Mouse (Mus musculus): ENCODE measurements at regions not wholly inside any gene's neighbourhood (a gene's known extent, or its start where the extent isn't known, plus 50 kb on each side); places are given as distances from the start of the nearest gene placed in this dataset.

DNA sequence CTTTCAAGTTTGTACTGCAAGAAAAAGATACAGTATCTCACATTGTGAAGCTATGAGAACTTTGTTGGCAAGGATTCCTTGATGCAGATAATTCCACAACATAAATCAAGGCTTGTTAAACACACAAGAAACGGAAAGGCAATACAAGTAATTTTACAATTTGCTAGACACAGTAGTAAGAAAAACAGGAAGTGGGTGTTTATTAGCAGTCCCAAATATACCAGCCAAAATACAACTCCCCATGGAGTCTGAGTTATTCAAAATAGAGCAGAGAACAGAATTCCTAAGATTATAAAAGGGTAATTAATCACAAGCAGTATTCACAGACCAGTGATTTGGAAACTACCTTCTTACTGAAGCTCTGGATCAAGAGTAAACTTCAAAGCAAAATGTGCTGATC lies 78.7 kb upstream of the Gm15217 start:
- DNase-seq (ENCODE audit: low spot score) (no peak), ATAC-seq (no peak)
- Histone ChIP-seq H3K4me3 (ENCODE audit: low read length) (no peak overlapping the region), H3K9me3 (ENCODE audit: low read length) (no peaks in the 10 kb centered on the region), H3K4me1 (ENCODE audit: insufficient read depth, low read length) (no peaks in the 10 kb centered on the region), H3K36me3 (ENCODE audit: insufficient read depth, low read length) (no peaks in the 10 kb centered on the region), H3K9ac (replicated peaks; ENCODE audit: low read length) (no peak overlapping the region), H3K4me2 (ENCODE audit: low read depth, low read length) (no peak overlapping the region), H3K27ac (no peak overlapping the region), H3K27me3 (ENCODE audit: insufficient read depth, low read length) (no peaks in the 10 kb centered on the region)
- WGBS = 65% methylated on average over 1 of the region's 1 CpGs
- no peak for TF ChIP-seq CTCF (IDR thresholded peaks at IDR 0.05; ENCODE audit: low read depth)

DNA sequence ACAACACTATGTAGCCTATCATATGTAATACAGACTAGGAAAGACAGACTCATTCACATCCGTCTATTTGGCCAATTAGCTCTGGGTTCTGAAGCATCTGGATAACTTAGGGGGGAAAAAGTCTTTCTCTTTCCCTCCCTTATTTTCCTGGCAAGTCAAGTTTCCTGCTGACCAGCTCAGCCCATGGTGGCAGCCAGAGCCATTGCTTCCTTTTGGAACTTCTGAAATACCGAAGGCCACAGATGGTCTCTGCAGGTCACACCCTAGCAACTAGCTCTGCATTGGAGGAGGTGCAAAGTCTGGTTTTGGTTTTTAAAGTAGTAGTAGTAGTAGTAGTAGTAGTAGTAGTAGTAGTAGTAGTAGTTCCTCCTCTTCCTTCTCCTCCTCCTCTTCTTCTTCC lies 76.6 kb upstream of the Gm15217 start:
- Histone ChIP-seq H3K27ac (no peak overlapping the region), H3K4me2 (ENCODE audit: low read depth, low read length) (no peak overlapping the region), H3K9ac (replicated peaks; ENCODE audit: low read length) (no peak overlapping the region), H3K4me1 (ENCODE audit: insufficient read depth, low read length) (no peaks in the 10 kb centered on the region), H3K4me3 (ENCODE audit: low read length) (no peak overlapping the region), H3K36me3 (ENCODE audit: insufficient read depth, low read length) (no peaks in the 10 kb centered on the region), H3K9me3 (ENCODE audit: low read length) (no peaks in the 10 kb centered on the region), H3K27me3 (ENCODE audit: insufficient read depth, low read length) (no peaks in the 10 kb centered on the region)
- DNase-seq (ENCODE audit: low spot score) (no peak), ATAC-seq (no peak)
- no peak for TF ChIP-seq CTCF (IDR thresholded peaks at IDR 0.05; ENCODE audit: low read depth)
- WGBS = 86% methylated on average over 2 of the region's 2 CpGs

DNA sequence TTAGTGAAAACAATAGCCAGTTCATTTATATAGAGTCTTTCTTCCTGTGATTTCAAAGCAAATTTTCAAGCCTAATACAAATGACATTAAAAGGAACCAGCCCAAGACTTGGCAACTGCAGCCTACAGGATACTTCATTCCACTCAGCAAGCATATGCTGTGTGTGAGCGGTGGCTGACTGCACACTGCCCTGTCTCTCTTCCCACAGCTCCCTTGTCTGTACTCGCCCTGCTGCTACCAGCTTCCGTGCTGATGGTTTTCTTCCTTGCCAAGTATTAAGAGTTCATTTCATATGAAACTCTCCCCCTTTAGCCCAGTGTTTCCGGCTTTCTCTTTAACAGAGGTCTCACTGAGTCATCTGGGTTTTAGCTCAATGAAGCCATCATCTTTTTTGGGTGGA lies 73.9 kb upstream of the Gm15217 start:
- Histone ChIP-seq H3K4me1 (ENCODE audit: insufficient read depth, low read length) (no peaks in the 10 kb centered on the region), H3K9ac (replicated peaks; ENCODE audit: low read length) (no peak overlapping the region), H3K27ac (no peak overlapping the region), H3K4me2 (ENCODE audit: low read depth, low read length) (no peak overlapping the region), H3K36me3 (ENCODE audit: insufficient read depth, low read length) (no peaks in the 10 kb centered on the region), H3K9me3 (ENCODE audit: low read length) (no peaks in the 10 kb centered on the region), H3K27me3 (ENCODE audit: insufficient read depth, low read length) (no peaks in the 10 kb centered on the region), H3K4me3 (ENCODE audit: low read length) (no peak overlapping the region)
- 56% methylated on average over 4 of the region's 4 CpGs for WGBS
- no peak for DNase-seq (ENCODE audit: low spot score)
- no peak for TF ChIP-seq CTCF (IDR thresholded peaks at IDR 0.05; ENCODE audit: low read depth)
- no peak for ATAC-seq

DNA sequence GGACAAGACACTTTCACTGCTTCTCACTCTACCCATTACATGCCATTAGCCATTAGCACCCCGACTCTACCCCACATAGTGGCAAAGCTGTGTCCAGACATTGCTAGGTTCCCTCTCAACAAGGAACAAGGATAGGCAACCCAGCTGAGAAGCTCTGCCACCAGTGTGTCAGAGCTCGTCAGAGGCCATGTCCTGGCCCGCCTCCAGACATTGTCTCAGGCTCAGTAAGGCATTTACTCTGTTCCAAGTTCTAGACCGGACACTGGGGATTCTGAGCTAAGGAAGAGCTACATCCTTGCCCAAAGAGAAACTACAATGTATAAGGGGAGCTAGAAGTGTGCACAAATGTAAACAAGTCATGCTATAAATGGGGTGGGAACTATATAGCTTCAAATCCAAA lies 66.2 kb upstream of the Gm15217 start:
- Histone ChIP-seq H3K4me1 (ENCODE audit: insufficient read depth, low read length) (no peaks in the 10 kb centered on the region), H3K27me3 (ENCODE audit: insufficient read depth, low read length) (no peaks in the 10 kb centered on the region), H3K36me3 (ENCODE audit: insufficient read depth, low read length) (no peaks in the 10 kb centered on the region), H3K4me2 (ENCODE audit: low read depth, low read length) (no peak overlapping the region), H3K4me3 (ENCODE audit: low read length) (no peak overlapping the region), H3K9me3 (ENCODE audit: low read length) (no peaks in the 10 kb centered on the region), H3K27ac (no peak overlapping the region), H3K9ac (replicated peaks; ENCODE audit: low read length) (no peak overlapping the region)
- WGBS = 67% methylated on average over 4 of the region's 4 CpGs
- DNase-seq (ENCODE audit: low spot score) (no peak), ATAC-seq (no peak)
- TF ChIP-seq CTCF (IDR thresholded peaks at IDR 0.05; ENCODE audit: low read depth) = no peak

DNA sequence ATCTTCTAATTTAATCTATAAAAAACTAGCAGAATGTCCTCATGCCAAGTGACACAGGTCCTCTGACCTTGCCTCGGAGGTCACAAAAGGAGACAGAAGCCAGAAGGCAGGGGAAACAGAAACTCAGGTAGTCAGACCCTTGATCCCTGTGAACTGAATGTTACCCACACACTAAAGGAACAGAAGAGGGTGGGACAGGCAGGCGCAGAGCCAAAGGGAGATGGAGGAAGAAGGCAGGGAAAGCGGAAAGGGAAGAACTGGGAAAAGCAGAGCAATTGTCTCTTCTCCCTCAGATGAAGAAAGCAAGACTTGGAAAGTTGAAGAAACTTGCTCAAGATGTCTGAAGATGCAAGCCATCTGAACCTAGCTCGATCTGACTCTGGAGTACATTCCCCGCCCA lies 62.7 kb upstream of the Gm15217 start:
- Histone ChIP-seq H3K27ac (no peak overlapping the region), H3K4me1 (ENCODE audit: insufficient read depth, low read length) (no peaks in the 10 kb centered on the region), H3K9me3 (ENCODE audit: low read length) (no peaks in the 10 kb centered on the region), H3K9ac (replicated peaks; ENCODE audit: low read length) (no peak overlapping the region), H3K4me3 (ENCODE audit: low read length) (no peak overlapping the region), H3K36me3 (ENCODE audit: insufficient read depth, low read length) (no peaks in the 10 kb centered on the region), H3K4me2 (ENCODE audit: low read depth, low read length) (no peak overlapping the region), H3K27me3 (ENCODE audit: insufficient read depth, low read length) (no peaks in the 10 kb centered on the region)
- TF ChIP-seq CTCF (IDR thresholded peaks at IDR 0.05; ENCODE audit: low read depth) = no peak
- DNase-seq (ENCODE audit: low spot score) (no peak), ATAC-seq (no peak)
- 94% methylated on average over 5 of the region's 5 CpGs for WGBS

DNA sequence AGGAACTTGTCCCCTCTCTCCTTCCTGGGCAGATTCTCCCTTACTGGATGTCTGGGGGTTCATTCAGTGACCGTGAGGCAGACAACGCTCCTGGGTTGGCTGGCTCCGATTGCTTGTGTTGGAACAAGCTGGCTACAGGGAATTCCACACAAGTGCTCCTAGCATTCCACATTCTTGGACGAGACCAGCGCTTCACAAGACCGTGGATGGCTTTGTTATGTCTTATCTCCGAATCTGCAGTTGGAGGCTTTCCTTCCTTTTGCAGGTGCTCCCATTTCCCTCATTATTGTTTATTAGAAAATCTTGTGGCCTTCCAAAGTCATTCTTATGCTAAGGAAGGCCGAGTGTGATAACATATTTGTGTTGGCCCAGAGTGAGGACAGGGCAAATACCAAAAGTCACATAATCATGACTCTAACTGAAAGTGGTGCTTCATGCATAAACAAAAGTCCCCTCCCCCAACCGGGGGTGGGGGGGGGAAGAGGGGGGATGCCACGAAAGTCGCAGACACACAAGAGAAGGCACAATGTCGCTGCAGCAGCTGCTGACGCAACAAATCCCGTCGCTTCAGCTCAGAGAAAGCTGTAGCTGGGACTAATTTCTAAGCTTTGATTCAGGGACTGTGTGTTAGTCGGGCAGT lies 61.7 kb upstream of the Gm15217 start:
- no peak overlapping the region for H3K27ac ChIP-seq
- WGBS = 58% methylated on average over 16 of the region's 16 CpGs
- no peaks in the 10 kb centered on the region for H3K27me3 ChIP-seq (ENCODE audit: insufficient read depth, low read length)
- no peak for TF ChIP-seq CTCF (IDR thresholded peaks at IDR 0.05; ENCODE audit: low read depth)
- H3K9ac ChIP-seq (replicated peaks; ENCODE audit: low read length) = no peak overlapping the region
- no peaks in the 10 kb centered on the region for H3K36me3 ChIP-seq (ENCODE audit: insufficient read depth, low read length)
- H3K4me1 ChIP-seq (ENCODE audit: insufficient read depth, low read length) = no peaks in the 10 kb centered on the region
- no peaks in the 10 kb centered on the region for H3K9me3 ChIP-seq (ENCODE audit: low read length)
- no peak for ATAC-seq
- H3K4me2 ChIP-seq (ENCODE audit: low read depth, low read length) = no peak overlapping the region
- no peak for DNase-seq (ENCODE audit: low spot score)
- H3K4me3 ChIP-seq (ENCODE audit: low read length) = no peak overlapping the region

DNA sequence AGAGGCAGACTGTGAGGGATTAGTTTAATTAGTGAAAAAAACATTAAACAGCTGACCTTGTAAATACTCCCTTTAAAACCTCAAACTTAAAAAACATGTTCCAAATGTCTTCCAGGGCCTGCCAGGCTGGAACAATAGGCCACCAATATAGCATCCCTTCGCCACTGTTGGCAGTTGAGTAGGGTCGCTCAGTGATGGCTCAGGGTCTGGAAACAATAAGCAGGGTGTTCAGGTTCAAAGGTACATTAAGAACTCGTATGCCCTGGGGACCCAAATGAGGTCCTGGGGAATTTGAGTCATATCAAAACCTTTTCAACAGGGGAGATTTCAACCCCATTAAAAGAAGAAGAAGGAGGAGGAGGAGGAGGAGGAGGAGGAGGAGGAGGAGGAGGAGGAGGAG lies 51.1 kb upstream of the Gm15217 start:
- ATAC-seq = no peak
- Histone ChIP-seq H3K27me3 (ENCODE audit: insufficient read depth, low read length) (no peaks in the 10 kb centered on the region), H3K9me3 (ENCODE audit: low read length) (no peaks in the 10 kb centered on the region), H3K9ac (replicated peaks; ENCODE audit: low read length) (no peak overlapping the region), H3K4me1 (ENCODE audit: insufficient read depth, low read length) (no peaks in the 10 kb centered on the region), H3K36me3 (ENCODE audit: insufficient read depth, low read length) (no peaks in the 10 kb centered on the region), H3K4me2 (ENCODE audit: low read depth, low read length) (no peak overlapping the region), H3K4me3 (ENCODE audit: low read length) (no peak overlapping the region), H3K27ac (no peak overlapping the region)
- WGBS = 68% methylated on average over 3 of the region's 3 CpGs
- no peak for DNase-seq (ENCODE audit: low spot score)
- no peak for TF ChIP-seq CTCF (IDR thresholded peaks at IDR 0.05; ENCODE audit: low read depth)

Data from hindbrain, postnatal 0 days (tissue).